Mouse (Mus musculus): ENCODE measurements around the gene Cpsf4. TPM values are rescaled to one million over a fixed set of nuclear protein-coding genes. Genes with fewer than 3 reads are reported as not detected.
"Not testable (repeated sequence)": the region's sequence is repeated elsewhere in the genome, so short reads cannot be mapped to it uniquely, and the experiment has no call there.

The Cpsf4 gene
- 53.6 and 57.7 TPM in 2 replicates for polyA plus RNA-seq (2015; fragmentation: Nextera tagmentation; extraction: Ambion mirVana)

DNA sequence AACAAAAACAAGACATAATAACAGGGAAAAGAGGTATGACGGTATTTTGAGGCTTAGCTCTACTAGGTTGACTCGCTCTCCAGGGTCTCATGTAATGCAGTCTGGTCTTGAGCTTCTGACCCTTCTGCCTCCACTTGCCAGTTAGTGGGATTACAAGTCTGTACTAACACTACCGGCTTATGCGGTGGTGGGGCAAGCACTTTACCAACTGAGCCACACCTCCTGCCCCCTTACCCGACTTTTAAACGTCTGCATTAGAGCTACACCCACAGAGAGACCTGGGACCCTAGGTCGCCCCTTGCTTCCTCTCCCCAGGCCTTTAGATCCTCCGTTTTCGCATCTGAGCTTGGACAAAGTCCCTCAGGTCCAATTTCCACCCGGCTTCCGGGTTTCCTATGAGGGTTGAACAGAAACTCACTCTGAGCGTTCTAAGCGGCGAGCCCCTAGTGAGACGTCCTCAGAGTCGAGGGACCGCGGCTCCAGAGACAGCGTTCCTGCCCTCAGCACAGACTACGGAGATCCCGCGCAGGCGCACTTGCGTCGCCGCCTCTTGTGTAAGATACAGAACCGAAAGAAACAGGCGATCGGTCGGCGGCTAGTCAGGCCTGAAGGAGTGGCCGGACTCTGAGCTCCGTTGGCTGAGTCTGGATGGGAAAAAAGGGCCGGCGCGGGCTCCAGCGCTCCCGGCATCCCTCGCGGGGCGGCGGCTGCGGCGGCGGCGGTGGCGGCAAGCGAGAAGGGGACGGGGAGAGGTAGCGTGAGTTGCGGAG is at the start of gene Cpsf4, which contains the start of gene Ptcd1:
Gene Cpsf4, plus strand, starts transcription at position 678 of the 770 bp plus-strand sequence.
Gene Ptcd1, minus strand, starts transcription at position 573 of the 770 bp plus-strand sequence.
- Histone ChIP-seq H3K27me3 (replicated peaks) (no peaks in the 10 kb centered on the region), H3K4me2 (peak within 1 kb of the TSS; percentile 80), H3K9ac (peak within 1 kb of the TSS; percentile 62), H3K27ac (peak within 1 kb of the TSS; percentile 76), H3K4me1 (peaks cover 32% of the 10 kb centered on the region), H3K36me3 (replicated peaks) (peaks cover 9% of the 10 kb centered on the region), H3K4me3 (peak within 1 kb of the TSS; percentile 66), H3K9me3 (no peaks in the 10 kb centered on the region)
- ATAC-seq (replicated peaks): peak; percentile 94
- under 1% methylated on average over 48 of the region's 51 CpGs for WGBS

- H3K9me3 ChIP-seq: no peaks in the 10 kb centered on the region
- H3K27ac ChIP-seq: no peak overlapping the region
- peaks cover 5% of the 10 kb centered on the region for H3K4me1 ChIP-seq
- 73% methylated on average over 6 of the region's 6 CpGs for WGBS
- H3K9ac ChIP-seq: no peak overlapping the region
- peaks cover 14% of the 10 kb centered on the region for H3K27me3 ChIP-seq (replicated peaks)
- no peak overlapping the region for H3K4me3 ChIP-seq
- H3K4me2 ChIP-seq: no peak overlapping the region
- H3K36me3 ChIP-seq (replicated peaks): no peaks in the 10 kb centered on the region
- no peak for ATAC-seq (replicated peaks)
Observed at GRCm38 (mm10) chr5:145118005-145118404, 49.0 kb upstream of the Cpsf4 start.

GRCm38 (mm10) chr5:145118461-145118860 is 48.6 kb upstream of the Cpsf4 start:
- H3K9ac ChIP-seq: no peak overlapping the region
- peaks cover 5% of the 10 kb centered on the region for H3K4me1 ChIP-seq
- no peaks in the 10 kb centered on the region for H3K36me3 ChIP-seq (replicated peaks)
- 88% methylated on average over 5 of the region's 5 CpGs for WGBS
- H3K9me3 ChIP-seq: no peaks in the 10 kb centered on the region
- H3K4me3 ChIP-seq: no peak overlapping the region
- ATAC-seq (replicated peaks): no peak
- peaks cover 13% of the 10 kb centered on the region for H3K27me3 ChIP-seq (replicated peaks)
- no peak overlapping the region for H3K4me2 ChIP-seq
- no peak overlapping the region for H3K27ac ChIP-seq

DNA sequence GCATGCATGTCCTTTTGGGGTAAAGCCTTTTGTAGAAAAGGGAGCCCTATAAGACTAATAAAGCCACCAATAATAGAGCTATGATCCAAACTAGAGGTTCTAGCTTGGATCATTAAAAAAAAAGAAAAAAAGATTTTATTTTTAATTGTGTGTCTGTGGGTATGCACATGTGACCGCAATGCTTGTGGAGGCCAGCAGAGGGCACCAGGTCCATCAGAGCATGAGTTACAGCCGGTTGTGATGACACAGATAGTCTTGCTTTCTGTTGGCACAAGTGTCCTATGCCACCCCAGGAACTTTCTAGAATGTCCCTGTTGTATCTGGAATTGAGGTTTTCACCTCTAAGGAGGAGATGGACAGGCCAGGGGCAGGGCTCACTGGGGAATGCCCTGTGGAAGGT is 47.6 kb upstream of the Cpsf4 start:
- Histone ChIP-seq H3K4me3 (no peak overlapping the region), H3K27ac (no peak overlapping the region), H3K36me3 (replicated peaks) (no peaks in the 10 kb centered on the region), H3K4me2 (no peak overlapping the region), H3K9ac (no peak overlapping the region), H3K27me3 (replicated peaks) (peaks cover 9% of the 10 kb centered on the region), H3K4me1 (peaks cover 4% of the 10 kb centered on the region), H3K9me3 (no peaks in the 10 kb centered on the region)
- 89% methylated on average over 2 of the region's 2 CpGs for WGBS
- no peak for ATAC-seq (replicated peaks)

DNA sequence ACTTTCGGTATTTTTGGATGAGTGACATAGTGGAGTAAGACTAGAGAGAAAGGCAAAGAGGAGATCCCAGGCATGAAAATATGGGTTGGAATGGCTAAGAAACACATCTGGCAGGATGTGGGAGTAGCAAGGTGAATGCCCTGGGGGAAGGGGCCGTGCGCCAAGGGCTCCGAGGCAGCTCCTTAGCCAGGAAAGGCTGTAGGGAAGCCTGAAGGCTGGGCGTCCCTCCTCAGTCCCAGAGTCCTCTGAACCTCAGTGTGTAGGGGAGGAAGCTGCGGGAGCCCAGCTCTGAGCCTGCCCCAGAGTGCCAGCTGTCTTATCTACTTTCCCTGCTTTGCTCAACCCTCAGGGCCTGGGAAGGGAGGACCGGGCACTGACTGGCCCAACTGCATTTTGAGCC is 46.1 kb upstream of the Cpsf4 start:
- 75% methylated on average over 7 of the region's 7 CpGs for WGBS

GRCm38 (mm10) chr5:145123396-145123795 is 43.6 kb upstream of the Cpsf4 start:
- no peak overlapping the region for H3K4me2 ChIP-seq
- no peaks in the 10 kb centered on the region for H3K27me3 ChIP-seq (replicated peaks)
- H3K27ac ChIP-seq: no peak overlapping the region
- ATAC-seq (replicated peaks): no peak
- H3K9ac ChIP-seq: no peak overlapping the region
- WGBS: 94% methylated on average over 19 of the region's 19 CpGs
- H3K9me3 ChIP-seq: no peaks in the 10 kb centered on the region
- peaks cover 6% of the 10 kb centered on the region; the same call in 1 of the 2 replicates for H3K36me3 ChIP-seq (replicated peaks)
- no peak overlapping the region for H3K4me3 ChIP-seq
- H3K4me1 ChIP-seq: no peaks in the 10 kb centered on the region

More for the DNA sequence above, 46.1 kb upstream of the Cpsf4 start:
- H3K4me3 ChIP-seq: no peak overlapping the region
- no peak for ATAC-seq (replicated peaks)
- H3K9ac ChIP-seq: no peak overlapping the region
- H3K36me3 ChIP-seq (replicated peaks): peaks cover 4% of the 10 kb centered on the region; the same call in 1 of the 2 replicates
- H3K4me1 ChIP-seq: no peaks in the 10 kb centered on the region
- no peak overlapping the region for H3K27ac ChIP-seq
- no peaks in the 10 kb centered on the region for H3K27me3 ChIP-seq (replicated peaks)
- H3K9me3 ChIP-seq: no peaks in the 10 kb centered on the region
- no peak overlapping the region for H3K4me2 ChIP-seq

DNA sequence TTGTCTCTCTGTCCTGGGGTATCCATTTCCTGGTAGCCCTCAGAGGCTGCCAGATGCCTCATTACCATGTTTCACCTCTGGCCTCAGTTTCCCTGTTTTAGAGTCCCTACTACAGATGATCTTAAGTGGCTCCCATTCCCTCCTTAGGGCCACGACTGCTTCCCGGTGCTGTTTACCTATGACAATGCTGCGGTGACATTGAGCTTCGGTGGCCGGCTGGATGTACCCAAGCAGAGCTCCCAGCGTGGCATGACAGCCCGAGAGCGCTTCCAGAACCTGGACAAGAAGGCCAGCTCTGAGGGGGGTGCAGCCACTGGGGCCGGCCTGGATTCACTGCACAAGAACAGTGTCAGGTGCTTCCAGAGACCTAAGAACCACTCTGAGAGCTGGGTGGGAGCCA is 40.4 kb upstream of the Cpsf4 start:
- no peak overlapping the region for H3K27ac ChIP-seq
- H3K4me3 ChIP-seq: no peak overlapping the region
- no peaks in the 10 kb centered on the region for H3K27me3 ChIP-seq (replicated peaks)
- ATAC-seq (replicated peaks): no peak
- no peaks in the 10 kb centered on the region for H3K9me3 ChIP-seq
- no peak overlapping the region for H3K4me2 ChIP-seq
- 95% methylated on average over 9 of the region's 9 CpGs for WGBS
- H3K36me3 ChIP-seq (replicated peaks): peaks cover 33% of the 10 kb centered on the region
- no peak overlapping the region for H3K9ac ChIP-seq
- no peaks in the 10 kb centered on the region for H3K4me1 ChIP-seq

- no peak for ATAC-seq (replicated peaks)
Observed at GRCm38 (mm10) chr5:145129124-145129523, 37.9 kb upstream of the Cpsf4 start.

GRCm38 (mm10) chr5:145129773-145130172 is 37.2 kb upstream of the Cpsf4 start:
- H3K36me3 ChIP-seq (replicated peaks): peaks cover 64% of the 10 kb centered on the region
- H3K4me1 ChIP-seq; H3K27me3 ChIP-seq (replicated peaks); H3K9me3 ChIP-seq; ATAC-seq (replicated peaks); H3K27ac ChIP-seq; H3K9ac ChIP-seq; H3K4me3 ChIP-seq; H3K4me2 ChIP-seq: not testable (repeated sequence)
- WGBS: 96% methylated on average over 6 of the region's 6 CpGs

More at GRCm38 (mm10) chr5:145129124-145129523, 37.9 kb upstream of the Cpsf4 start:
- H3K27ac ChIP-seq: no peak overlapping the region
- 94% methylated on average over 4 of the region's 4 CpGs for WGBS
- peaks cover 58% of the 10 kb centered on the region for H3K36me3 ChIP-seq (replicated peaks)
- no peak overlapping the region for H3K4me3 ChIP-seq
- H3K9me3 ChIP-seq: no peaks in the 10 kb centered on the region
- no peaks in the 10 kb centered on the region for H3K4me1 ChIP-seq
- H3K9ac ChIP-seq: no peak overlapping the region
- H3K27me3 ChIP-seq (replicated peaks): no peaks in the 10 kb centered on the region
- H3K4me2 ChIP-seq: no peak overlapping the region

GRCm38 (mm10) chr5:145130191-145130590 is 36.8 kb upstream of the Cpsf4 start:
- Histone ChIP-seq H3K9me3 (no peaks in the 10 kb centered on the region), H3K4me2 (no peak overlapping the region), H3K4me1 (no peaks in the 10 kb centered on the region), H3K36me3 (replicated peaks) (peaks cover 65% of the 10 kb centered on the region), H3K27ac (no peak overlapping the region), H3K4me3 (no peak overlapping the region), H3K27me3 (replicated peaks) (no peaks in the 10 kb centered on the region), H3K9ac (no peak overlapping the region)
- no peak for ATAC-seq (replicated peaks)
- WGBS: 91% methylated on average over 11 of the region's 11 CpGs

DNA sequence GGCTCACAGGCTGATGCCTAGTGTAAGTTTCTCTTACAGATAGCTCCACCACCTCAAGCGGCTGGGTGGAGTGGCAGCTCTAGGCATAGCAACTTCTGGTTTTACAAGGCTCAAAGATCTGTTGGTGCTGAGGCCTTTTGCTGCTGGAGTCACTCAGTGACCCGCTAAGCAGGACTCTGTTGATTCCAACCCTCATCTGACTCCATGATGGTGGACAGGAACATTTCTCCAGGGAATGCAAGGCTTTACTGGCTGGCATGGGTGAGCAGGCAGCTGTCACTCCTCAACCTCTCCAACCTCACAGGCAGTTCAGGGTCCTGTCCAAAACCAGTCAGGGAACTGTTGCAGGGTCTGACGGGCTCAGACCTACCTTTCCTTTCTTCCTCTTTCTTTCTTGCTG is 36.0 kb upstream of the Cpsf4 start:
- no peak overlapping the region for H3K9ac ChIP-seq
- WGBS: 91% methylated on average over 3 of the region's 3 CpGs
- no peak overlapping the region for H3K4me3 ChIP-seq
- no peak overlapping the region for H3K27ac ChIP-seq
- no peak for ATAC-seq (replicated peaks)
- no peaks in the 10 kb centered on the region for H3K27me3 ChIP-seq (replicated peaks)
- peaks cover 67% of the 10 kb centered on the region for H3K36me3 ChIP-seq (replicated peaks)
- H3K9me3 ChIP-seq: no peaks in the 10 kb centered on the region
- H3K4me2 ChIP-seq: no peak overlapping the region
- no peaks in the 10 kb centered on the region for H3K4me1 ChIP-seq

DNA sequence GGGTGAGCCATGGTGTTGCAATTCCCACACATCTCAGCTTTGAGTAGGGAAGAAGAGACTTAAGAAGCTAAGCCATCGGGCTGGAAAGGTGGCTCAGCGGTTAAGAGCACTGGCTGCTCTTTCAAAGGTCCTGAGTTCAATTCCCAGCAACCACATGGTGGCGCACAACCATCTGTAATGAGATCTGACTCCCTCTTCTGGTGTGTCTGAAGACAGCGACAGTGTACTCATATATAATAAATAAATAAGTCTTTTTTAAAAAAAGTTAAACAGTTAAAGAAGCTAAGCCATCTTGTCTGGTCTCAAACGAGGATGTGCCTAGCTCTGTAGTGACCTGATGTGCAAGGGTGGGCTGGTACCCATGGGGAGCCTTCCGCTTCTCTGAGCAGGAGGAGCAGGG is 33.7 kb upstream of the Cpsf4 start:
- H3K9ac ChIP-seq; H3K27me3 ChIP-seq (replicated peaks); H3K4me1 ChIP-seq; H3K9me3 ChIP-seq; H3K4me3 ChIP-seq; H3K27ac ChIP-seq; H3K4me2 ChIP-seq; ATAC-seq (replicated peaks): not testable (repeated sequence)
- WGBS: 91% methylated on average over 6 of the region's 6 CpGs
- peaks cover 70% of the 10 kb centered on the region for H3K36me3 ChIP-seq (replicated peaks)

GRCm38 (mm10) chr5:145138836-145139235 is 28.2 kb upstream of the Cpsf4 start:
- peak overlapping the region; percentile 96; the same call in 1 of the 2 replicates for H3K27ac ChIP-seq
- H3K9ac ChIP-seq: peak overlapping the region; percentile 88
- no peak for ATAC-seq (replicated peaks)
- H3K27me3 ChIP-seq (replicated peaks): no peaks in the 10 kb centered on the region
- H3K4me1 ChIP-seq: peaks cover 27% of the 10 kb centered on the region
- WGBS: 15% methylated on average over 6 of the region's 6 CpGs
- H3K36me3 ChIP-seq (replicated peaks): peaks cover 34% of the 10 kb centered on the region
- no peaks in the 10 kb centered on the region for H3K9me3 ChIP-seq
- H3K4me3 ChIP-seq: peak overlapping the region; percentile 87
- peak overlapping the region; percentile 84 for H3K4me2 ChIP-seq
